Mouse (Mus musculus) hindbrain, postnatal 0 days (tissue): ENCODE measurements at regions not wholly inside any gene's neighbourhood (a gene's known extent, or its start where the extent isn't known, plus 50 kb on each side); places are given as distances from the start of the nearest gene placed in this dataset.
A peak's percentile ranks its signal among the peaks of the same experiment; 100 is the strongest.

Experiments
- ATAC-seq: fragments of 200-750 bp; cut with Nextera tagmentation; 2 replicates; pipeline ENCODE4 v1.8.0; 2017; ENCODE audit warnings: mild to moderate bottlenecking, moderate TSS enrichment, moderate library complexity
- DNase-seq: peaks from one replicate; pipeline ENCODE4 v3.0.0-alpha.2; 2015; ENCODE audit warnings: low spot score
- H3K27ac ChIP-seq: fragments of 300-500 bp; sonication (generic); 2 replicates; pipeline ENCODE4 v1.5.1; 2014; ENCODE audit warnings: mild to moderate bottlenecking
- H3K27me3 ChIP-seq: fragments of 300-500 bp; sonication (generic); 2 replicates; pipeline ENCODE4 v1.6.1; 2014; ENCODE audit warnings: low read length, mixed read lengths; ENCODE audit not compliant: insufficient read depth
- H3K36me3 ChIP-seq: fragments of 300-500 bp; sonication (generic); 2 replicates; pipeline ENCODE4 v1.6.1; 2014; ENCODE audit warnings: low read length, mixed read lengths; ENCODE audit not compliant: insufficient read depth
- H3K4me1 ChIP-seq: fragments of 300-500 bp; sonication (generic); 2 replicates; pipeline ENCODE4 v1.6.1; 2014; ENCODE audit warnings: antibody characterized with exemption, low read length, mixed read lengths; ENCODE audit not compliant: insufficient read depth
- H3K4me2 ChIP-seq: fragments of 300-500 bp; sonication (generic); 2 replicates; pipeline ENCODE4 v1.6.1; 2014; ENCODE audit warnings: low read depth, mild to moderate bottlenecking, low read length, moderate library complexity, mixed read lengths
- H3K4me3 ChIP-seq: fragments of 300-500 bp; sonication (generic); 2 replicates; pipeline ENCODE4 v1.5.1; 2014; ENCODE audit warnings: low read length
- H3K9ac ChIP-seq: fragments of 300-500 bp; sonication (generic); replicated peaks from 2 replicates; pipeline ENCODE4 v1.6.1; 2014; ENCODE audit warnings: mild to moderate bottlenecking, low read length, moderate library complexity, mixed read lengths
- H3K9me3 ChIP-seq: fragments of 300-500 bp; sonication (generic); 2 replicates; pipeline ENCODE4 v1.6.1; 2016; ENCODE audit warnings: low read length, mixed read lengths
- CTCF ChIP-seq: IDR thresholded peaks from 2 replicates; pipeline ENCODE4 v1.5.1; 2016; ENCODE audit warnings: antibody characterized with exemption, control low read depth, low read depth
- WGBS: fragments of 180-500 bp; shearing (Covaris S2); extraction: QIAGEN DNeasy Blood & Tissue Kit; methylation state at CpG from one replicate; pipeline ENCODE4 v1.1.7; 2014; 5-methylcytosine and 5-hydroxymethylcytosine counted together

- Histone ChIP-seq H3K4me2 (no peak overlapping the region), H3K36me3 (no peaks in the 10 kb centered on the region), H3K27me3 (no peaks in the 10 kb centered on the region), H3K9ac (no peak overlapping the region), H3K4me3 (no peak overlapping the region), H3K9me3 (no peaks in the 10 kb centered on the region), H3K27ac (no peak overlapping the region), H3K4me1 (no peaks in the 10 kb centered on the region)
- DNase-seq (peak; percentile 54), ATAC-seq (no peak)
- TF ChIP-seq CTCF, result peak; percentile 40; the same call in 1 of the 2 replicates
Observed at GRCm38 (mm10) chr3:74657170-74657569, 507.7 kb downstream of the Zbbx start.

DNA sequence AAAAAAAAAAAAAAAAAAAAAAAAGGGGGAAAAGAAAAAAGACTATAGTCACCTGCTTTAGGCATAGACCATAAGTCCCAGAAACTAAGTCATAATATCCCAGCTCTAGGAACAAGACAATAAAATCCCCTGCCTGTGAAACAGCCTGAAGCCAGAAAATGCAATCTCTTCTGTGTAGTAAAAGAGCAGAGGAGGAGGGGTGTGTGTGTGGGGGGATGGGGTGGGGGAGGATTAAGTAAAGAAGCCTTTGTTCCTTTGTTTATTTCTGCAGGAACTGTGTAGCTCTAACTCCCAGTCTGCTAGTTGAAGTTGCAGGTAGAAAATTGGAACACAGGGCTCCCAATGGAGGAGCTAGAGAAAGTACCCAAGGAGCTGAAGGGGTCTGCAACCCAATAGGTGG is 532.2 kb downstream of the Zbbx start:
- Histone ChIP-seq H3K4me1 (no peaks in the 10 kb centered on the region), H3K4me3 (no peak overlapping the region), H3K4me2 (no peak overlapping the region), H3K9ac (no peak overlapping the region), H3K9me3 (no peaks in the 10 kb centered on the region), H3K27ac (no peak overlapping the region), H3K27me3 (no peaks in the 10 kb centered on the region), H3K36me3 (no peaks in the 10 kb centered on the region)
- no peak for ATAC-seq
- no peak for TF ChIP-seq CTCF
- no peak for DNase-seq

GRCm38 (mm10) chr3:74601328-74602007 is 563.4 kb downstream of the Zbbx start:
- Histone ChIP-seq H3K9ac (no peak overlapping the region), H3K4me1 (no peaks in the 10 kb centered on the region), H3K9me3 (no peaks in the 10 kb centered on the region), H3K36me3 (no peaks in the 10 kb centered on the region), H3K27me3 (no peaks in the 10 kb centered on the region), H3K27ac (no peak overlapping the region), H3K4me3 (no peak overlapping the region), H3K4me2 (no peak overlapping the region)
- TF ChIP-seq CTCF, result no peak
- ATAC-seq, result no peak
- WGBS, result 79% methylated on average over 1 of the region's 1 CpGs
- DNase-seq, result no peak

DNA sequence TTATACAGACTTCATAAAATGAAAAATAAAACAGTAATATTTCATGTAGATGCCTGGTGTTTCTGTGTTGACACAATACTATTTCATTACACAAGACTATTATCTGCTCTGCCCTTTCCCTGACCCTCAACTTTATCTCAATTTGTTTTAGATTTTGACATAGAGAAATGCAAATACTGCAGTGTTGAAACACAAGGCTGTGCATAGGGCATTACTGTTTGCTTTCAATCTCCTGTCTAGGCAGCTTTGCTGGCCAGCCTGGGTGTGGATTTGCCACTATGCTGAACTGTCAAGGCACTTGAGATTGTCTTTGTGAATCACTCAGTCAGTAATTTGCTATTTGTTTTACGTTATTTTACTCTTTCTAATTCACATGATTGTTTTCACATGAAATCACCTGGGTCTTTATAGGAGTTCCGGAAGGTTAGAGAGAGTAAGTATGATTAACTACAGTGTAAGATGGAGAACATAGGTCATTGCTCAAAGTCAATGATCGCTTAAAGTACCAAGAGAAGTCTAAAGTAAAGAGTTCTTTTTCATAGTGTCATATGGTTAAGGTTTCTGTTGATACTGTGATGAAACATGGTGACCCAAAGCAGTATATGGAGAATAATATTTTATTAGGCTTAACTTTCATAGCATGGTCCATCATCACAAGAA is 576.0 kb downstream of the Zbbx start:
- DNase-seq (no peak), ATAC-seq (no peak)
- 74% methylated on average over 3 of the region's 3 CpGs for WGBS

DNA sequence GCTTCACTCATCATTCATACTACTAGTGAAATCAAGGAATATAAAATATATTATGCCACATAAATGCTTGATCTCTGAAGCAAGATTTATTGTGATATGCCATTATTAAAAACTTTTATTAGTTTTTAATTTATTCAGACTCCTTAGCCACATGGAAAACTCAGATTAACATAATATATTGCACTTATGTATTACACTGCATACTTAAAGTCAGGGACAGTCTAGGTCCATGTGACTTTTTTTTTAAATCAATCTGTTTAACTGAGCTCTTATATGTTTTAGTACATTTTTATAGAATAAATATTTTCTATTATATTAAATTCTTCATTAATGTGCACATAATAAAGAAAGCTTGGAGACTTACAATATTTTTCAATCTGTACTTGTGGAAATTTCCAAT is 599.7 kb downstream of the Zbbx start:
- DNase-seq, result no peak
- no peak overlapping the region for H3K27ac ChIP-seq
- H3K4me1 ChIP-seq, result no peaks in the 10 kb centered on the region
- H3K9ac ChIP-seq, result no peak overlapping the region
- H3K4me2 ChIP-seq, result no peak overlapping the region
- no peak for ATAC-seq
- H3K36me3 ChIP-seq, result no peaks in the 10 kb centered on the region
- TF ChIP-seq CTCF, result no peak
- no peak overlapping the region for H3K4me3 ChIP-seq
- H3K9me3 ChIP-seq, result no peaks in the 10 kb centered on the region
- H3K27me3 ChIP-seq, result no peaks in the 10 kb centered on the region

More for the DNA sequence above, 576.0 kb downstream of the Zbbx start:
- no peaks in the 10 kb centered on the region for H3K27me3 ChIP-seq
- no peak overlapping the region for H3K4me2 ChIP-seq
- no peak overlapping the region for H3K9ac ChIP-seq
- no peak overlapping the region for H3K27ac ChIP-seq
- H3K4me3 ChIP-seq, result no peak overlapping the region
- no peaks in the 10 kb centered on the region for H3K36me3 ChIP-seq
- no peak for TF ChIP-seq CTCF
- H3K4me1 ChIP-seq, result no peaks in the 10 kb centered on the region
- no peaks in the 10 kb centered on the region for H3K9me3 ChIP-seq

DNA sequence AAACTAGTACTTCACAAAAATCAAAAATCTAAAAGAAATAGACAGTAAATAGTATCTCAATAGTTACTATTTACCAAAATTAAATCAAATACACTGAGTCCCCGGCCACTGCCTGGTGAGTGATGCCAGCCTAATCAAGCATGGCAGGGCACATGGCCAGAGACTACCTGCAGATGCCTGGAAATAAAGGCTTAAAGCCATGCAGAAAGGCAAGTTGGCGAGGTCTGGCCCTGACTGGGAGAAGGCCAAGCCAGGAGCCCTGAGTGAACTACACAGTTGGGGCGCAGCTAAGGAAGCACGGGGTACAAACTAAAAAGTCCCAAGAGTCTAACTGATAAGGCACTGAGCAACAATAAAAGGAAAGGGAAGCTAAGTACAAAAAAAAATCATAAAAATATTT is 630.0 kb downstream of the Zbbx start:
- Histone ChIP-seq H3K36me3 (no peaks in the 10 kb centered on the region), H3K4me1 (no peaks in the 10 kb centered on the region), H3K9me3 (no peaks in the 10 kb centered on the region), H3K4me2 (no peak overlapping the region), H3K4me3 (no peak overlapping the region), H3K27me3 (no peaks in the 10 kb centered on the region), H3K9ac (no peak overlapping the region), H3K27ac (no peak overlapping the region)
- no peak for ATAC-seq
- no peak for TF ChIP-seq CTCF
- 48% methylated on average over 4 of the region's 4 CpGs for WGBS
- DNase-seq, result peak; percentile 45

- Histone ChIP-seq H3K4me3 (no peak overlapping the region), H3K9ac (no peak overlapping the region), H3K4me2 (no peak overlapping the region), H3K9me3 (no peaks in the 10 kb centered on the region), H3K4me1 (no peaks in the 10 kb centered on the region), H3K36me3 (no peaks in the 10 kb centered on the region), H3K27me3 (no peaks in the 10 kb centered on the region), H3K27ac (no peak overlapping the region)
- WGBS, result 73% methylated on average over 2 of the region's 2 CpGs
- TF ChIP-seq CTCF, result no peak
- DNase-seq, result no peak
- ATAC-seq, result no peak
Observed at GRCm38 (mm10) chr3:74534006-74534698, 630.7 kb downstream of the Zbbx start.
